Comparison of ENCODE assay signal across 1 mouse cellular context in the genomic region with DNA sequence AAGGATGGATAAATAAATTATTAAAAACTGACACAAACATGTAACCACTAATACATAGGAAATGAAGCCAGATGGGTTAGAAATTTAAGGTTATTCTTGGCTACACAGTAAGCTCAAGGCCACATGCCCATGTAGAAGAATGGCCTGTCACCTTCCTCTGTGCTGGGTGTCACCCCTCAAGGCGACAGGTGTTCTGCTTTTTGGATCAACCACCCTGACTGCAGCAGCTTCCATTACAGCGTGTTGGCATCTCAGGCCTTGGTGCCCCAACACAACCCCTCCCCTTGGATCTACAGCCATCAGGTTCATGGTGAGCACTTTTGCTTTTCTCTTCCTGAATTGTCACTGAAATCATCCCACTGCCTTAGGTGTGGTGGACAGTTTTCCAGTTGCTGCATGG.
A peak's percentile ranks its signal among the peaks of the same experiment; 100 is the strongest.
TF ChIP-seq lines count a peak whose summit lies in the region.

No protein-coding gene starts in this region.

TF ChIP-seq in myocyte, 11 proteins besides CTCF, POLR2A, EP300 and RAD21 (continued from another document):
- peak in 1 of 3 experiments; percentile 72 for TF ChIP-seq MYOG (IDR thresholded peaks at IDR 0.05; ENCODE audit: control insufficient read depth in 1 of 3, insufficient read depth in 1 of 3, insufficient read length in 2 of 3, low read depth in 2 of 3)
